Mouse (Mus musculus) MEL (cell line): ENCODE measurements at regions not wholly inside any gene's neighbourhood (a gene's known extent, or its start where the extent isn't known, plus 50 kb on each side); places are given as distances from the start of the nearest gene placed in this dataset.

ENCODE experiments used
- ELF1 ChIP-seq: IDR thresholded peaks from 2 replicates; pipeline ENCODE4 v1.6.1; 2014; ENCODE audit warnings: low read depth, mild to moderate bottlenecking, inconsistent platforms, low read length, improper control_type of control experiment, moderate library complexity
- EP300 ChIP-seq, 2 experiments: IDR thresholded peaks; 2 replicates each; pipeline ENCODE4 v1.6.1; 2011; ENCODE audit warnings: improper control_type of control experiment in 2 of 2, low read length in 2 of 2, low read depth in 1 of 2, mild to moderate bottlenecking in 1 of 2
- MAZ ChIP-seq: IDR thresholded peaks from 2 replicates; pipeline ENCODE4 v1.6.1; 2012; ENCODE audit warnings: low read depth, mild to moderate bottlenecking, inconsistent platforms, low read length, improper control_type of control experiment
- TBP ChIP-seq: IDR thresholded peaks from 2 replicates; pipeline ENCODE4 v1.8.0; 2011; ENCODE audit warnings: low read depth, low read length, improper control_type of control experiment
- UBTF ChIP-seq: IDR thresholded peaks from 2 replicates; pipeline ENCODE4 v1.6.1; 2012; ENCODE audit warnings: low read depth, mild to moderate bottlenecking, inconsistent platforms, low read length, improper control_type of control experiment, moderate library complexity, borderline replicate concordance; ENCODE audit not compliant: insufficient read depth
- USF1 ChIP-seq: IDR thresholded peaks from 2 replicates; pipeline ENCODE4 v1.6.1; 2014; ENCODE audit warnings: low read depth, mild to moderate bottlenecking, inconsistent platforms, low read length, improper control_type of control experiment, moderate library complexity

- TF ChIP-seq TBP (no peak), EP300 (IDR thresholded peaks at IDR 0.05; ENCODE audit: low read depth in 1 of 2, low read length in 2 of 2) (no peak), USF1 (no peak), MAZ (no peak), UBTF (no peak), ELF1 (no peak)
These were observed 74.4 kb upstream of the Slco3a1 start for GRCm38 (mm10) chr7:74628799-74629468.
